Mouse (Mus musculus) retina, embryonic 14.5 days (tissue): ENCODE measurements at regions not wholly inside any gene's neighbourhood (a gene's known extent, or its start where the extent isn't known, plus 50 kb on each side); places are given as distances from the start of the nearest gene placed in this dataset.

Experiments used
- DNase-seq: peaks from one replicate; pipeline ENCODE4 v3.0.0-alpha.2; 2015; ENCODE audit warnings: low spot score

GRCm38 (mm10) chr1:144317560-144317959 is 68.5 kb upstream of the Rgs1 start:
- DNase-seq: no peak

DNA sequence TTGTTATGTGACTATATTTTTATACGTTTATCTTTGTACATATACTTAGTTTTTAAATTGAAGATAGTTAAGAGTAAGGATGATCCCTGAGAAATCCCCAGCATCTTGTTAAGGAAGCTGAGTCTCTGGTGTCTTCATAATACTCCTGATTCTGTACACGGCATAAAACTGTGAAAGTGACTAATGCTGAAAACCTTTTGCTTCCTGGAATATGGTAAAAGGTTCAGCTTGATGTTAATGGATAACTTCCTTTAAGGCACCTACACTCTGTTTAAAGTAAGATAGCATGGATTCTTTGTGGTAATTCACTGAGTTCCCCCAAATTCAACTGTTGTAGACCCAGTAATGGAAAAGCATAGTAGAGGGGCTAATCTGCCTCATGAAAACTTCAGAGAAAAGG is 67.2 kb upstream of the Rgs1 start:
- DNase-seq: no peak

DNA sequence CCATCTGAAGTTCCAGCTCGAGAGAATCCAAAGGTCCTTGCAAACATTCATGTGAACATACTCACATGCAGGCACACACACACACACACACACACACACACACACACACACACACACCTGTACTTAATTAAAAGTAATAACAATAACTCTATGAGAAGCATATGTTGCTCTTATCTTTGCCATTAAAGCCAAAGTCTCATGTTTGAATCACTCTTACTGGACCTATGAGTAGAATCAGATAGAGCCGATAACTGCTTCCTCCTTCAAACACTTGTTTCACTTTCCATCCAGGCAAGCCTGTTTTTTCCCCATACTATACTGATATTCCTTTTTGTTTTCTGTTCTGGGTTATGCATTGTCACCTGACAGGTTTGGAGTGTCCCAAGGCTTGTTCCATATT is 65.3 kb upstream of the Rgs1 start:
- DNase-seq: no peak

DNA sequence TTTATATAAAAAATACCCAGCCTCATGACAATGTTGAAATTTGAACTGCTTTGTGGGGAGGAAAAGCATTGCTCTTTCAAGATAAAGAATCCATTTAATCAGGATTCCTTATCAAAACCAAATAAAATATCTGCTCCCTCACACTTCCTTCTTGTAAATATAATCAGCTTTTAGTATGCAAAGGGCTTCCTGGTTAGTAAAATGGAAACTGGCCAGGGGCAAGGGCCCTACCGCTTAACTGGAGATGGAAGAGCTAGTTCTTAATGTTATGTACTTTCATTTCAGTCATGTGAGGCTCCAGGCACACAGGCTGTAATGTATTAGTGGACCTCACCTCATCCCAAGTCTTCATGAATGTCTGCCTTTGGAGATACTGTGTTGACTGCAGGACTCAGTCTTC is 64.3 kb upstream of the Rgs1 start:
- no peak for DNase-seq

DNA sequence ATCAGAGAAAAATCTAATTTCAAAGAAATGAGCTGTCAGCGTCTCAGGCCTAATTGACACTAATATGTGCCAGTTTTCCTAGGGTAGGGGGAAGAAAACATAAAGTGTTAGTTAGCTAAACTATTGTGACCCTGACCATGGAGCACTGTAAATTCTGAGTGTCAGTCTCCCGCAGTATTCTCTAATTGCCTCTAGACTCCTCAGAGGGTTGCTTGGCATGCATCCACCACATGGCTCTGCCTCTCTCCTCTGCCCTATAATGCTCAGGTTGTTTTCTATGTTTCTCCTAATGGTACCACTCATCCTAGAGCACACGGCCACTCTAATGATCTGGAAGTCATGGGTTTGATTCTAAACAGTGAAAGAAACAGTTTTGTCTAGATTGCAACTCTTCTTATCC is 60.9 kb upstream of the Rgs1 start:
- peak; percentile 3 for DNase-seq

GRCm38 (mm10) chr1:144308313-144308712 is 59.3 kb upstream of the Rgs1 start:
- DNase-seq: no peak

- DNase-seq: no peak
Measured at GRCm38 (mm10) chr1:144307854-144308285, 58.8 kb upstream of the Rgs1 start.

GRCm38 (mm10) chr1:144307017-144307853 is 58.2 kb upstream of the Rgs1 start:
- no peak for DNase-seq

DNA sequence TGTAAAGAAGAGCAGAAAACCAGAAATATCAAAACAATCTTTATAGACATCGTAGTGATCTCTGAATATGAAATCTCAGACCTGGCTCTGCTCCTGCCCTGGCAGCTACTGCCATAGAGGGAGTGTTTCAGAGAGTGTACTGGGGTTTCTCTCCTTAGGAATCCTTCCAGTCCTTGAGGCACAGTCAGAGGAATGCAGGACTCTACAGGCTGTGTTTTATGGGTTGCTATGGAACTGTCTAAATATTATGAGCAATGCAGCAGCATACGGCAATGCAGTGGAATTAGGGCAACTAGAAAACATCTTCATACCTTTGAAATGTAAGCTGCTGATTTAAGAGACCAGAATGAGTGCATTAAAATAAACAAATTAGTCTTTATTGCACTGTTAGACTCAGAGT is 57.2 kb upstream of the Rgs1 start:
- no peak for DNase-seq

GRCm38 (mm10) chr1:144300670-144301069 is 51.6 kb upstream of the Rgs1 start:
- DNase-seq: no peak
